Mouse (Mus musculus) retina, embryonic 14.5 days (tissue): ENCODE data around the gene Cenpv.

ENCODE experiments used
- DNase-seq: peaks from one replicate; pipeline ENCODE4 v3.0.0-alpha.2; 2015; ENCODE audit warnings: low spot score

Cenpv gene

DNA sequence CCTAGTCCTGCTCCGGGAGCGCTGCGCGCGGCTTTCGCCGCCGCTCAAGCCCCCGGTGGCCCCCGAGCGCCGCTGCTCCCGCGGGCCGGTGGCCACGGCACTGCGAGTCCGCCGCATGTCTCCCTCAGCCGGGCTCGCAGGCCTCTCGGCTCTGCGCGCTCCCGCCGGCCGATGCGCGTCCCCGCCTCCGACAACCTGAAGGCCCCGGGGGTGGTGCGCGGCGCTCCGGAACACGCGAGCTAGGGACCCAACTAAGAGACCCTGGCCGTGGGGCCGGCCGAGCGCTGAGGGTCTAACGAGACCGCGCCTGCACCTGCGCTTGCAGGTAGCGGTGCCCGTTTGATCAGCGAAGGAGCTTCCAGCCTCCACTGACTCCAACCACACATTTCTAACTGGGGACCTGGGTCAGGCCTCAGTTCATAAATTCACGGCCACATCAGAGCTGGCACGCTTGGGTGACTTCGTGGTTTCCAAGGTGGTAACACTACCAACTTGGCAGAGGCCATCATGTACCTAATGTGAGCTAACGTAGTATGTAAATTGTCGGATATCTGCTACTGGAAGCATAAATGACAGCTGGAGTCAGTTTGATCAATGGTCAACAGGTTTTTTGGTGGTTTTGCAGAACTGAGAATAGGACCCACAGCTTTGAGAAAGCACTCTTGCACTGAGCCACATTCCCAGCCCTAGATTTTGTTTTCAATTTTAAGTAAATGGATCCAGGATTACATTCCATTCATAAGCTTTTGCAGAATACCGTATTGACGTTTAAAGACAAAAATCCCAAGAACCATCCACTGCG, at the start of gene Cenpv:
Gene Cenpv (minus strand): TSS at position 173 of the 802 bp plus-strand sequence.
- peak; percentile 80 for DNase-seq

DNA sequence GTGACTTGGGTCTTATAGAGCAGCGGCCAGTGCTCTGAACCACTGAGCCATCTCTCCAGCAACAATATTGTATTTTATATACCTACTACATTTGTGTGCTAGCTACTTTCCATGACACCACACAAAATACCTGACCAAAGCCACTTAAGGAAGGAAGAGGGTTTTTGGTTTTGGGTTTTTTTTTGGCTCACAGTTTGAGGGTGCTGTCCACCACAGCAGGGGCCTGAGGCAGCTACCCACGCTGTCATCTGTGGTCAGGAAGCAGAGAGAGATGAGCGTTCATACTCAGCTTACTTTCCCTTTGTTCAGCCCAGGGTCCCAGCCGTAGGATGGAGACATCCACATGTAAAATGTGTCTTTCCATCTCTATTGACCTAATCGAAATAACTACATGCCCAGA, 48.0 kb upstream of the Cenpv start:
- DNase-seq, result no peak

DNA sequence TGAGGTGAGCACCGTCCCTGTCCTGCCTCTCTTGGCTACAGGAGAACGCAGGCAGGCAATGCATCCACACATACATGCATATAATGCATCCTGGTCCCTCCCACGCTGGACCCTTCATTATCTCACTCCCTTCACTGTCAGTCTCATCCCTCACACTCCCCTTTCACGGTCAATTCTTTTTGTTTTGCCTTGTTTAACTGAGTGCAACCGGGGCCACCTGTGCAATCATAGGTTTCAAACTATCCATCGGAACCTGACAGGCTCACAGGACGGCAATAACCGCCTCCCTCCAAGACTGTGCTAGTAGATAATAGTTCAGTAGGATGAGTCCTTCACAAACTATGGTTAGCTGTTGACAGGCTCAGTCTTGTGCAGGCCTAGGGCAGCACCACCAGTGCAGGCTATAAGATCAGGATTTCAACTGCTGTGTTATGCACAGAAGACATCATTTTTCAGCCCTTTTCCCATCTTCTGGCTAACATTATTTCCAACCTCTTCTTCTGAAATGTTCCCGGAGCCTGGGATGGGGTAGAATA, 45.7 kb upstream of the Cenpv start:
- no peak for DNase-seq

DNA sequence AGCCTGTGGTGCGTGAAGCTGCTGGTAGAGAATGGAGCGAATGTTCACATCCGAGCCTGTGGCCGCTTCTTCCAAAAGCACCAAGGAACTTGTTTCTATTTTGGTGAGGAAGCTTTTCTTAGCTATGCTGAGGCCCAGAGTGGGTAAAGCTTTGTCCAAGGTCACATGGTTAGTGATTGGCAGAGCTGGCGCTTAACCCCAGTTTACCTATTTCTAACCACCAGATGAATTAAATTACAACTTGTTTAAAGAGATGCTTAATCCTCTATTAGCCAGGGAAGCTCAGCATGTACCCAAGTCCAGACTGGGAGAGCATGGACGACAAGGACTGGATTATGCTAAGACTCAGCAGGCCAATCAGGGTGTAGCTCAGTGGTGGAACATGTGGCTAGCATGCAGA, 44.0 kb upstream of the Cenpv start:
- no peak for DNase-seq

DNA sequence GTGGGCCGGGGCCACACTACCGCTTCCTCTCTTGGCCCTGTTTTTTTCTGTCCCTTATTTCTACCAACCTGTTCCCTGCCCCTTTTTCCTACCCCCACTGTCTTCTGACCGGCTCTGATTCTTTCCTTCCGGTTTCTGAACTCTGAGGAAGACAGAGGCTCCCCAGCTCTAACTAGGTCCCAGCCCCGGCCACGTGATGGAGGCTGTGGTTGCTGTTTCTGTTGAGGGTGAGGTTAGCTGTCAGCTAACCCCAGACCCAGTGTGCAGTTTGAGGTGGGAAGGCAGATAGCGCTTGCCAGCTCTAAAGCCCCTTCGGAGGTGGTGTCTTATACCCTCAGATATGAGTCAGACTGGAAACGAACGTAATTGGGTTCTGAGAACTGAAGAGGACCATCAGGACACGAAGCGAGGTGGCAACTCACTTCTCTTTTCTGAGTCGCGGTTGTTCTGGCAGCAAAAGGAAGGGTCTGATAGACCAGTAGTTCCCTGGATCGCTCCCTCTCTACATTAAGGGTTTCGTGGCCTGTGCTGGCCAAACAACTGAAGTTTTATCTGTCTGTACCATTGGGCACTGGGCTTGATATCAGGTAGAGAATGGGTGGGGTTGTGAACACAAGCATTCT, 37.6 kb upstream of the Cenpv start:
- DNase-seq, result no peak

DNA sequence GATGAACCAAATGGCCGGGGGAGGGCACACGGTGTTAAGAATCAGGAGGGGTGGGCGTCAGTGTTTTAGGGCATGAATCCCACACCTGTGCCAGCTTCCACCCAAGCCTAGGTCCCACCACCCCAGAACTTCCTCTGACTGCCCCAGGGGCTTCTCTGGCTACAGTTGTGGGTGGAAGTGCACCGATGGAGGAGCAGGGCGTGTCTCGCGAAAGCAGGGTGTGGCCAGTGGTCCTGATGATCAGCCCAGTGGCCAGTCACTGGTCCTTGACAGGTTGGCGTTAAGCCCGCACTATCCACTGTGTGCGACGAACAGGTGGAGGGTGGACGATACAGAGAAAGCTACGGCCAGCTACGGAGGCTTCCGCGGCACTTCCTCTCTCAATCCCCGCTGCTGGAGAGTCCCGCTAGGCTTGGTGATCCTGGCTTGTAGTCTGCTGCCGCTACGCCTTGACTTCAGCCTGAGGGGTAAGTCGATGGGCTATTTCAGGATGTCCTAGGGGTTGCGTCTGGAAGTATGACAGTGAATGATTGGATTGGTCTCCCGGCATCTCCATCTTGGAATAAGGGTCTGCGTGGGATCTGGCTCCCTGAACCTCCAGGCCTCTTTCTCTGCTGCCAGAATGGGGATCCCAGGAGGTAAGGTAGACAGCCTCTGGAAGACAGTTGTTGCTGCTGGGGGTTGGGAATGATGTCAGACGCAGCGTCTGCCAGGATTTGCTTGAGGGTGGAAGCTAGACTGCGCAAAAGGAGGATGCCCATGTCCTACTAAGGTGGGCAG, 36.8 kb upstream of the Cenpv start:
- DNase-seq, result peak; percentile 49

DNA sequence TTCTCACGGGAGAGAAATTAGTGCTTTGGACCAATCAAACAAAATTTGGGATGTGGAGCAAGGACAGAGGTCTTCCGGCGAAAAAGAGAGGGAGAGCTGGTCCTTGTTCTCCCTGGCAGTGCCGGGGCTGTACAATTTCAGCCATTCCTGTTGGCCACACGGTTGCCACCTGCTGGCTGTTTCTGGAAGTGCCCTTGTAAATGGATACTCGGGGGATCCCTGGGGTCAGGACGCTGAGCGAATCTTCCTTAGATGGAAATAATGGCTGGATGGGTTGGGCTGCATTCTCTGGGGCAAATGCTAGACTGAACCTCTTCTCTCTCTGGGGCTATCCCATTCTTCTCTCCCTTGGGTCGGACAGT, 36.2 kb upstream of the Cenpv start:
- DNase-seq, result peak; percentile 95

DNA sequence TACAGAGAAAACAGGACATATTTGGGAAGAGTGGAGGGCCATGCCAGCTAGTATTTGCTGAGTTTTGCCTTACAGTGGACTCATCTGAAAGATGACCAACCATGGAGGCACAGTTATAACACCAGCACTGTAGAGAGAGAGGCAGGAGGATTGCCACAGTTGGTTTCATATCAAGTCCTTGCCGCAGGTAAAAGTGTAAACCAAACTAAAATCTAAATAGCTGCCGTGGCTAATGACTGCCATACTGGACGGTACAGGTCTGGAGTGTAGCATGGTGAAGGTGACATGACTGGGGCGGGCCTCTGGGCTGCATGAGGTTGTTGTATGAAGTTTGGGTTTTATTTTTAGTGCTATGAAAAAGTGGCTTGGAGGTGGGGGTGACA, 35.6 kb upstream of the Cenpv start:
- DNase-seq, result no peak

DNA sequence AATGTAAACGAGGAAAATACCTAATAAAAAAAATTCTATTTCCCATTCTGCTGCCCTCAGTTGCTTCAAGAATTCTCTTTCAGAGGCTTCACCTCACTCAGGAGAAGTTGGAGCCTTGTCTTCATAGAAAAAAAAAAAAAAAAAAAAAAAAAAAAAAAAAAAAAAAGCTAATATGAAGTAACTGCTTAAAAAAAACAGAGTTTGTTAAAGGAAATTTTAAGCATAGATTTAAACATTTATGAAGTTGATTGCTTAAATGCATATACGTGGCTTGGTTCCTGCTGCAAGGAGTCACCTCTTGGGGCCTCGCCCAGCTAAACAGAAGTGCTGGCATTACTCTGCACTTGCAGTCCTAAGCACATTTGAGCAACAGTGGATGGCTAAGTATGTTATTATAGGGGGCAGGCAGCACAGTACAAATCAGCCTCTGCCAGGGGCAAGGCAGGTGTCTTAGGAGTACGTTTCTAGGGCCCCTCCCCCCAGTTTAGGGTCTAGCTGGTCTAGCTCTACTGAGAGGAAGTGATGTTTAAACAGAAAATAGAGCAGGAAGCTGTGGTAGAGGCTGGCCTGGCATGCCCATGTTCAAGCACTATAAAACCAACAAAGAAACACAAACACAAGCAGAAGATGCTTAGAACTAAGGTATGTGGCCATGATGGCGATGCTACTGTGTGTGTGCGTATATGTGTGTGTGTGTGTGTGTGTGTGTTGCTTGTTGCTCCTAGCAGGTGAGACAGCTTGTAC, 35.1 kb upstream of the Cenpv start, which contains the start of gene Trpv2:
Gene Trpv2 (plus strand): TSS at position 528 of the 744 bp plus-strand sequence.
- DNase-seq, result no peak

DNA sequence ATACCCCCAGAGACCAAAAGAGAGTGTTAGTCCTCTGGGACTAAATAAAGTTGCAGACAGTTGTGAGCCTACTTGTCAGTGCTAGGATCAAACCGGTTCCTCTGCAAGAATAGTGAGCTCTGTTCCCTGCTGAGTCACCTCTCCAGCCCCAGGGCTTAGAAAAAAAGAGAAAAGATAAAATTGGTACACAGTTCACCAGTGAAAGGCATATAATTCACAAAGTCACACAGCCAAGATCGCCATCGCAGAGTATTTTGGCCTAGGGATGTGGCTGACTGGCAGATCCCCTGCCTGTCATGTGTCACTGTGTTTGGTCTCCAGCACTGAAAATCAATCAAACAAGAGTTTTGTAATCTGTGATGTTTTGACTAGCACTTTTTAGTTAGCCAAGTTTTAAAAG, 29.2 kb upstream of the Cenpv start:
- no peak for DNase-seq

DNA sequence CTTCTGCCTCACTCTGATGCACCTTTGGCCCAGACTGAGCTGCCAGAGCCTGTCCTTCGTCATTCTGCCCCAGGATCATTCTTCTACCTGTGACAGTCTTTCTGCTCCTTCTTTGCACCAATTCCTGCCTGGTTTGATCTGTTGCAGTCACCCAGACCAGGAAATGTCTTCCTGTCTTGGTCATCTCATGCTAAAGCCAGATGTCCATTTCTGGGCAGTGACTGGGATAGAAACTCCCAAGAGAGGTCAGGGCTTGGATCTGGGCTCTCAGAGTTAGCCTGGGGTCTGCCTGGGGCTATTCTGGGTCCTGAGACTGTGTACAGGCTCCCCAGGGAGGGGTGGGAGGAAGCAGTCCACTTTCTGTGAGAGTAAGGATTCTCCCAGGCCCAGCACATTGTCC, 27.1 kb upstream of the Cenpv start:
- DNase-seq, result no peak

DNA sequence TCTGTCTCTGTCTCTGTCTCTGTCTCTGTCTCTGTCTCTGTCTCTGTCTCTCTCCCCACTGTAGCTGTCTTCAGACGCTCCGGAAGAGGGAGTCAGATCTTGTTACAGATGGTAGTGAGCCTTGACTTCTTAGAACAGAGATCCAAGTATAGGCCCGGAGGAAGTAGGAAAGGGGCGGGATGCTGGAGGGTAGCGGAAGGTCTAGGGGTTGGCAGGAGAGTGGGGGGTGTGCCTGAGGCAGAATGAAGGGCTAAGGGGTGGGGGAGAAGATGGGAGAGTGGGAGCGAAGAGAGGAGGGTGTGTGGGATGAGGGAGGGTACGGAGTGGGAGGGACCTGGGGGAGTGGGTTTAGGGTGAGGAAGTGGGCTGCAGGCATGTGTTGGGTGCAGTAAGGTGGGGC, 26.7 kb upstream of the Cenpv start:
- no peak for DNase-seq

DNA sequence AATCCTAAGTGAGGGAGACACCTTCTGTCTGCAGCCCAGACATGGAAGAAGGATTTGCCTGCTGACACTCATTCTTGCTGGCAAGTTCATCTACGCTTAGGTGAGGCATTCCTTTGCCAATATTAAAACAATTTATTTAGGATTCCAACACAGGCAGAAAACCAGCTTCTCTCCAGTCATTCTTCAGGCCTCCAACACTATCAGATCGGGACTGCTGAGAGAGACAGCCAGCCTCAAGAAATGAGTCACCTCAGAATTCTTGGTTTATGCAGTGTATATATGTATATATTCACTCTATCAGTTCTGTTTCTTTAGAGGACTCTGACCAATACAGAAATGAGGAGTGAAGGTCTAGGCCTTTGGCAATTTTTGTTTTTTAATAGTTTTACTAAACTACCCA, 24.5 kb upstream of the Cenpv start:
- DNase-seq, result no peak

DNA sequence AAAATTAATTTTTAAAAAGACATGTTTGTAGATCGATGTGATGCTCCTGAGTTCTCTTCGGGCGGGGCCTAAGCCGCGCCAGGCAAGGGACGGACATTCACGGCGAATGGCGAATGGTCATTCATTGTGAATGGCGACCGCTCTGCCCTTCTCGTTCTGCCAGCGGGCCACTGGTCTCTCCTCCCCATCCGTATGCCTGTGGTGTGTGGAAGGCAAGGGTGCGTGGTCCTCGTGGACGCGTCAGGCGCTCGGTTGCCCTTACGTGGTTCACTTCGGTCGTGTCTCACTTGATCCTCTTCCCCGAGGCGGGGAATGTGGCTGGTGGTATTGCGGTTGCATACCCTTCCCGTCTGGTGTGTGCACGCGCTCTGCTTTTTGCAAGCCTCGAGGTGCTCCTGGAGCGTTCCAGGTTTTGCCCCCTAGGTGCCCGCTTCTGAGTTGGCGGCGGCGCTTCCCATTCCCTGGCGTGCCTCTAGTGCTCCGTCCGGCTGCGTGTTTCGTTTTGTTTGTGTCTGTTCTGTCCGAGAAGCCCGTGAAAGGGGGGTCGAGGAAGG, 21.5 kb upstream of the Cenpv start:
- peak; percentile 20 for DNase-seq

DNA sequence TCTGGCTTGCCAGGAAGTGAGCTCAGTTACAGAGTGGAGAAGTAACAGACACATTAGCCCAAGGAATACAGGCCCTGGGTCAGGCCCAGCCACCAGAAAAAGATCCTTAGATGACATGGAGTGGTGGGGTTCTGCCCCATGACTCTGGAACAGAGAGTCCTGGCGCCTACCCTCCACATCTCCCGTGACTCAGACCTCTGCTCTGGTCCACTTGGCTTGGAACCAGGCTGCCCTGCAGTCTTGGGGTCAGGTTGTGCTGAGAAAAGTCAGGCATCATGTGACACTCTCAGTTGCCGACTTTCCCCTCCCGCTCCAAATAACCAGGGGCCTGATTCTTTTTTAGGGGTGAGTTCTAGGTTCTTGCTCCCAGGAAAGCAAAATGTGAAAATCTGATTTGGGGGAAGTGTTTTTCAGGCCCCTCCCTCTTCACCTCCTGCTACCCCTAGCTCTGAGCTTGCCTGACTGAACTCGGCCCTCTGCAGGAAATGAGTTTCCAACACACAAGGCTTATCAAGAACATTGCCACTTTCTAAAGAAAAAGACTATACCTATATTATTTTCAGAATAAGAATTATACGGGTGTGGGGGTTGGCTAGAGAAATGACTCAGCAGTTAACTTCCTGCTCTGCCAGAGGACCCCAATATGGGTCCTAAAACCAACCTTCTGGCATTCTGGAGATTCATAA, 20.0 kb upstream of the Cenpv start:
- DNase-seq, result peak; percentile 10

DNA sequence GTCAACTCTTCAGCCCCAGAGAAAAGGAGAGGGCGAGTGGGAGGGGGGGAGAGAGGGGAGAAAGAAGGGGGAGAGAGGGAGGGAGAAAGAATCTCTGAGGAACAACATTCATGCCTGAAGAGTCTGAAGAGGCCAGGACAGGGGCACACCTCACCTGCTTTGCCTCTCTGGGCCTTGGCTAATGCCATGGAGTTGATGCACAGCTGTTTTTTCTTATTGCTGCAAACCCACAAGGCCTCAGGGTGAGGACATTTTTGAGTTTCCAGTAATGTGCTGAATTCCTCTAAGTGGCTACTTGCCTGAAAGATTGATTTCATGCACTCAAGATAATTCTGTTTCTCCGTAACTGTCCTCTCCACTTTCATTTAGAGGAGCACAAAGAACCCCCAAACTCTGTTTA, 19.1 kb upstream of the Cenpv start:
- no peak for DNase-seq

DNA sequence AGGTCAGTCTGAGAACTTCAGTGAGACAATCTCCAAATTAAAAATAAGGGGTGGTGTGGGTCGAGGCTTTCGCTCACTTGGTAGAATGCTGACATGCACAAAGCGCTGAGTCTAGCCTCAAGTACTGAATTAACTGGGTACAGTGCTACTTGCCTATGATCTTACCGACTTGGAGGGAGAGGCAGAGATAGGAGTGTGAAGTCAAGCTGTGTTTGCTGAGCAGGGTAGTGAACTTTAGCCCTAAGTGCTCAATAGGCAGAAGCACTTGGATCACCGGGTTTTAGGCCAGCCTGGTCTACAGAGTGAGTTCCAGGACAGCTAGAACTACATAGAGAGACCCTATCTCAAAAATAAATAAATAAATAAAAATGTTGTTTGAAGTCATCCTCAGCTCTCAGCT, 18.1 kb upstream of the Cenpv start:
- DNase-seq, result peak; percentile 16

DNA sequence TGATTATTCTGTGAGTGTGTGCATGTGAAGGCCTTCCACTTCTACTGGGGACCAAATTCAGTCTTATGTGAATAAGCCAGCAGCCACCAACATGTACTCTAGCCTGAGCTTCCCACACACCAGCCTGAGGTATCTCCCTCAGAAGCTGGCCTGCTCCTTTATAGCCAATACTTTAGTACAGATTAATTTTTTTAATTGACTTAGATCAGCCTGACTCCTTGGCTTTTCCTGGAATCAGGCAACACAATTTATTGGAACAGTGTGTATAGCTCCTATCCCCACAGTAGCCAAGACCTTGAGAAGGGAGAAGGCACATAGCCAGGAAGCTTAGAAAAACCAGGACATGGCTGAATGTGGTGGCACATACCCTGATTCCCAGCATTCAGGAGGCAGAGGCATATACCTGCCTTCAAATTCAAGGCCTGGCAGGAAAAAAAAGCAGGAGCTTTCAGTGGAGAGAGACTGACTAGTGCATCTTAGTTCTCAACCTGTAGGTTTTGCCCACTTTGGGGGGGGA, 16.9 kb upstream of the Cenpv start:
- DNase-seq, result peak; percentile 20

DNA sequence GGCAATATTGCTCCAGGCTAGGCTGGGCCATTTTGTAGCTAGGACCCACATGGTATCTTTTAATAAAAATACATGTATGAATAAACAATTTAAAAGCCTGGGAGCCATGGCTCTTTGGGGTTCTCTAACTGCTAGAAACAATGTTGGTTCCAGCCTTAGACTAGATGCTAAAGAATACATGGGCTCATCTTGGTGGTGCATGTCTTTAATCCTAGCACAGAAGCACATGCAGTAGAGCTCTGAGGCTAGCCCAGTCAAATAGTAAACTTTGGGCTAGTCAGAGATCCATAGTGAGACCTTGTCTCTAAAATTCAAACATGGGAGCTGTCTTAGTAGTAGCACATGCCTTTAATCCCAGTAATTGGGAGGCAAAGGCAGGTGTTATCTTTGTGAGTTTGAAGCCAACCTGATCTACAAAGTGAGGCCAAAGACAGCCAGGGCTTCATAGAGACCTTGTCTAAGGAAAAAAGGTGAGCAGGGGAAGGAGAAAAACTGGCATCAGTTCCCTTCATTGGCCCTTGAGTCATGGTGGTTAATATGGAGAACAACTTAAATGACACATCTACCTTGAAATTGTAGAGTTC, 16.0 kb upstream of the Cenpv start:
- peak; percentile 19 for DNase-seq

DNA sequence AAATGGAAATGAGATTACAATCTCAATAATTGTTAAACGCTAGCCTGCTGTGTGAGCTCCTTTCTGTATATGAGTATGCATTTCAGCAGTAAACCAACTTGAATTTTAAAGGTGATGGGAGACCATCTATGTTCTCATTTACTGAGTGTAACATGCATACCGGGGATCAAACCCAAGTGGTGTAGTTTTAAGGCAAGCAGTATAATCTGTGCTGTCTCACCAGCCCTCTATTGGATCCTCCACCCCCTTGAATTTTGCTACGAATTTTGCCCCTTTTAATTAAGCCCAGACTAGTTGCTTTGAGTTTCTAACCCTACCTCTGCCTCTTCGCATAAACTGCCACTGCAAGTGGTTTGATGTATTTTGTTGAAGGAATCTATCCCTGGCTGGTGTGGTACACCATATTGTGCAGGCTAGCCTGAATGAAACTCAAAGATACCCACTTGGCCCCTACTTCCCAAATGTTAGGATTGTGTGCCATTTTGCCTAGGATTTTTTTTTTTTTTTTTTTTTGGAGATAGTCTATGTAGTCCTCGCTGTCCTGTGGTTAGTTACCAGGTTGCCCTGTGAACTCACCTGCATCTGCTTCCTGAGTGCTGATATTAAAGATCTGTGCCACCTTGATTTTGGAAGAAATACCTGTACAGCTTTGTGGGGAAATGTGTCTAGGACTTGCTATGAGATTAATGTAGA, 15.2 kb upstream of the Cenpv start:
- DNase-seq, result peak; percentile 16
